Comparison of ENCODE assay signal across 19 mouse cellular contexts in genomic region chr5:38795139-38795538, GRCm38 (mm10).
DNase-seq lines count a peak whose midpoint lies in the region; ATAC-seq and TF ChIP-seq lines count a peak whose summit lies in the region.
"Had no signal": no experiment of that assay in that cellular context is flagged by ENCODE, and none has a peak within 500 bp of the region (broad histone marks: within the 10 kb centered on the region; RNA-seq: fewer than 3 reads in every experiment).

No protein-coding gene starts in this region.

- no peak for ATAC-seq in lung, embryonic 14.5 days (ENCODE audit: insufficient read depth)
- peak; percentile 61; the same call in 1 of the 2 replicates for ATAC-seq in forebrain, postnatal 0 days
- peak; percentile 45 for ATAC-seq in neural tube, embryonic 14.5 days (ENCODE audit: low read depth)
- ATAC-seq: intestine, embryonic 15.5 days; liver, embryonic 12.5 days had no signal

- no peak overlapping the region for H3K27ac ChIP-seq in lung, embryonic 14.5 days (ENCODE audit: low read depth)
- no peak overlapping the region for H3K27ac ChIP-seq in forebrain, postnatal 0 days (ENCODE audit: low read depth, low read length)
- H3K27ac ChIP-seq in neural tube, embryonic 14.5 days (ENCODE audit: low read depth, low read length) = no peak overlapping the region
- H3K27ac ChIP-seq: embryonic facial prominence, embryonic 15.5 days; heart, embryonic 13.5 days; intestine, embryonic 15.5 days; limb, embryonic 12.5 days; liver, embryonic 12.5 days had no signal

- H3K36me3 ChIP-seq in lung, embryonic 14.5 days (ENCODE audit: insufficient read depth) = no peaks in the 10 kb centered on the region
- no peaks in the 10 kb centered on the region for H3K36me3 ChIP-seq in forebrain, postnatal 0 days (ENCODE audit: insufficient read depth)
- no peaks in the 10 kb centered on the region for H3K36me3 ChIP-seq in neural tube, embryonic 14.5 days (ENCODE audit: control insufficient read depth, insufficient read depth, low read length)
- H3K36me3 ChIP-seq: embryonic facial prominence, embryonic 15.5 days; heart, embryonic 13.5 days; intestine, embryonic 15.5 days; limb, embryonic 12.5 days; liver, embryonic 12.5 days had no signal

- no peak for TF ChIP-seq POLR2A in brain, embryonic 14.5 days (IDR thresholded peaks at IDR 0.05; ENCODE audit: borderline replicate concordance, extremely low read depth, insufficient read depth, insufficient read length, poor library complexity, severe bottlenecking)

- no peaks in the 10 kb centered on the region for H3K4me1 ChIP-seq in lung, embryonic 14.5 days (ENCODE audit: insufficient read depth)
- peaks cover 5% of the 10 kb centered on the region; the same call in 1 of the 2 replicates for H3K4me1 ChIP-seq in forebrain, postnatal 0 days (ENCODE audit: insufficient read depth)
- peaks cover 6% of the 10 kb centered on the region; the same call in 1 of the 2 replicates for H3K4me1 ChIP-seq in neural tube, embryonic 14.5 days (ENCODE audit: control insufficient read depth, insufficient read depth, low read length)
- H3K4me1 ChIP-seq: embryonic facial prominence, embryonic 15.5 days; heart, embryonic 13.5 days; intestine, embryonic 15.5 days; limb, embryonic 12.5 days; liver, embryonic 12.5 days had no signal

- WGBS in lung, embryonic 14.5 days = 50% methylated on average over 11 of the region's 11 CpGs
- WGBS in forebrain, postnatal 0 days = 29% methylated on average over 11 of the region's 11 CpGs
- WGBS in neural tube, embryonic 14.5 days = 55% methylated on average over 11 of the region's 11 CpGs

- peak; percentile 15 for DNase-seq in lung, embryonic 14.5 days
- no peak for DNase-seq in lung, postnatal 25 days (ENCODE audit: low spot score)
- peak; percentile 68 for DNase-seq in brain, embryonic 14.5 days (ENCODE audit: low read depth)
- DNase-seq in forebrain, postnatal 0 days = peak; percentile 25
- no peak for DNase-seq in thymus, postnatal 25 days
- DNase-seq in cerebellum, adult 9-10 months = no peak
- DNase-seq: adrenal gland, adult 2 months; cerebellum, postnatal 10 days; embryo, embryonic 11 days; heart, adult 11 months; lung, adult 2 months; lung, postnatal 4 days; thymus, postnatal 36 days had no signal

- H3K9me3 ChIP-seq in lung, embryonic 14.5 days (ENCODE audit: low read depth, low read length) = no peaks in the 10 kb centered on the region
- no peaks in the 10 kb centered on the region for H3K9me3 ChIP-seq in forebrain, postnatal 0 days (ENCODE audit: low read length)
- H3K9me3 ChIP-seq in neural tube, embryonic 14.5 days (ENCODE audit: control insufficient read depth, low read length) = no peaks in the 10 kb centered on the region
- H3K9me3 ChIP-seq: embryonic facial prominence, embryonic 15.5 days; heart, embryonic 13.5 days; intestine, embryonic 15.5 days; limb, embryonic 12.5 days; liver, embryonic 12.5 days had no signal

- H3K4me3 ChIP-seq in lung, embryonic 14.5 days (ENCODE audit: low read depth, low read length) = no peak overlapping the region
- no peak overlapping the region for H3K4me3 ChIP-seq in forebrain, postnatal 0 days (ENCODE audit: low read depth, low read length)
- no peak overlapping the region for H3K4me3 ChIP-seq in neural tube, embryonic 14.5 days (ENCODE audit: low read depth, low read length)
- H3K4me3 ChIP-seq: embryonic facial prominence, embryonic 15.5 days; heart, embryonic 13.5 days; intestine, embryonic 15.5 days; limb, embryonic 12.5 days; liver, embryonic 12.5 days had no signal

- H3K27me3 ChIP-seq in lung, embryonic 14.5 days (ENCODE audit: insufficient read depth, low read length) = no peaks in the 10 kb centered on the region
- no peaks in the 10 kb centered on the region for H3K27me3 ChIP-seq in forebrain, postnatal 0 days (ENCODE audit: insufficient read depth, low read length)
- H3K27me3 ChIP-seq in neural tube, embryonic 14.5 days (ENCODE audit: control insufficient read depth, insufficient read depth, low read length) = no peaks in the 10 kb centered on the region
- H3K27me3 ChIP-seq: embryonic facial prominence, embryonic 15.5 days; heart, embryonic 13.5 days; intestine, embryonic 15.5 days; liver, embryonic 12.5 days had no signal

- H3K4me2 ChIP-seq in lung, embryonic 14.5 days = no peak overlapping the region
- no peak overlapping the region for H3K4me2 ChIP-seq in forebrain, postnatal 0 days (ENCODE audit: low read depth)
- no peak overlapping the region for H3K4me2 ChIP-seq in neural tube, embryonic 14.5 days (ENCODE audit: low read depth, low read length)
- H3K4me2 ChIP-seq: embryonic facial prominence, embryonic 15.5 days; heart, embryonic 13.5 days; intestine, embryonic 15.5 days; limb, embryonic 12.5 days; liver, embryonic 12.5 days had no signal

- no peak for TF ChIP-seq CTCF in lung, embryonic 14.5 days (IDR thresholded peaks at IDR 0.05; ENCODE audit: low read depth)
- TF ChIP-seq CTCF in brain, embryonic 14.5 days (IDR thresholded peaks at IDR 0.05; ENCODE audit: borderline replicate concordance, extremely low read depth, insufficient read depth, insufficient read length) = no peak
- TF ChIP-seq CTCF in forebrain, postnatal 0 days (IDR thresholded peaks at IDR 0.05; ENCODE audit: low read depth) = no peak

- no peak overlapping the region for H3K9ac ChIP-seq in lung, embryonic 14.5 days
- no peak overlapping the region for H3K9ac ChIP-seq in forebrain, postnatal 0 days
- no peak overlapping the region for H3K9ac ChIP-seq in neural tube, embryonic 14.5 days (replicated peaks; ENCODE audit: low read depth, low read length)
- H3K9ac ChIP-seq: embryonic facial prominence, embryonic 15.5 days; heart, embryonic 13.5 days; intestine, embryonic 15.5 days; limb, embryonic 12.5 days; liver, embryonic 12.5 days had no signal

Comparison
In these comparisons a context has a peak if more than half of its experiments do, and no peak if none do; other contexts are left out.
1. DNase-seq: peak in lung, embryonic 14.5 days (single experiment), brain, embryonic 14.5 days (single experiment) and forebrain, postnatal 0 days (single experiment); none in lung, postnatal 25 days (single experiment), thymus, postnatal 25 days (single experiment) and cerebellum, adult 9-10 months (single experiment).